In genomic region chr12:111753347-111753746, GRCm38 (mm10) we compare ENCODE assay signal across 20 mouse cellular contexts. TPM values are rescaled to one million over a fixed set of nuclear protein-coding genes. Genes with fewer than 3 reads are reported as not detected.
DNase-seq lines count a peak whose midpoint lies in the region; ATAC-seq and TF ChIP-seq lines count a peak whose summit lies in the region.
"Had no signal": no experiment of that assay in that cellular context is flagged by ENCODE, and none has a peak within 500 bp of the region (broad histone marks: within the 10 kb centered on the region; RNA-seq: fewer than 3 reads in every experiment).

No protein-coding gene starts in this region.

- peak overlapping the region; percentile 41 for H3K4me2 ChIP-seq in heart, embryonic 14.5 days (ENCODE audit: low read length)
- H3K4me2 ChIP-seq in lung, postnatal 0 days (replicated peaks; ENCODE audit: low read depth, low read length): no peak overlapping the region
- H3K4me2 ChIP-seq: embryonic facial prominence, embryonic 15.5 days; hindbrain, embryonic 15.5 days; intestine, embryonic 15.5 days; liver, embryonic 11.5 days; lung, embryonic 14.5 days; midbrain, embryonic 12.5 days; neural tube, embryonic 12.5 days had no signal

- no peak for TF ChIP-seq CTCF in gastrocnemius, adult 2 months (IDR thresholded peaks at IDR 0.05)
- no peak for TF ChIP-seq CTCF in lung, postnatal 0 days (IDR thresholded peaks at IDR 0.05)

- no peak overlapping the region for H3K9ac ChIP-seq in heart, embryonic 14.5 days (ENCODE audit: low read length)
- no peak overlapping the region for H3K9ac ChIP-seq in lung, postnatal 0 days (replicated peaks; ENCODE audit: low read depth)
- H3K9ac ChIP-seq: embryonic facial prominence, embryonic 15.5 days; hindbrain, embryonic 15.5 days; intestine, embryonic 15.5 days; lung, embryonic 14.5 days; midbrain, embryonic 12.5 days; neural tube, embryonic 12.5 days had no signal

- H3K36me3 ChIP-seq in heart, embryonic 14.5 days (ENCODE audit: control insufficient read depth, insufficient read depth, low read length): no peaks in the 10 kb centered on the region
- H3K36me3 ChIP-seq in lung, postnatal 0 days (ENCODE audit: insufficient read depth, low read length): no peaks in the 10 kb centered on the region
- H3K36me3 ChIP-seq: embryonic facial prominence, embryonic 15.5 days; hindbrain, embryonic 15.5 days; intestine, embryonic 15.5 days; midbrain, embryonic 12.5 days; neural tube, embryonic 12.5 days had no signal

- H3K4me1 ChIP-seq in heart, embryonic 14.5 days (ENCODE audit: control insufficient read depth in 2 of 2, insufficient read depth in 2 of 2, low read length in 2 of 2): peaks cover 17 to 23% of the 10 kb centered on the region in 2 experiments; a peak in 3 of 4 replicates
- H3K4me1 ChIP-seq in lung, postnatal 0 days (ENCODE audit: insufficient read depth, low read depth, low read length): peaks cover 5% of the 10 kb centered on the region; the same call in 1 of the 2 replicates

- no peak for DNase-seq in gastrocnemius, adult 2 months
- no peak for DNase-seq in gastrocnemius, postnatal 4 days (ENCODE audit: low spot score in 2 of 2)
- DNase-seq in heart, postnatal 4 days: no peak
- DNase-seq in lung, postnatal 0 days (ENCODE audit: low spot score): peak; percentile 37
- DNase-seq in lung, postnatal 14 days: no peak
- DNase-seq in thymus, postnatal 10 days (ENCODE audit: low spot score in 2 of 2): no peak
- DNase-seq: cerebellum, postnatal 10 days; kidney, adult 9 months; layer of hippocampus, postnatal 36 days; lung, embryonic 14.5 days; right cerebral cortex, adult 18-20 months; thymus, postnatal 14 days had no signal

- H3K9me3 ChIP-seq in heart, embryonic 14.5 days (ENCODE audit: control insufficient read depth, low read length): no peaks in the 10 kb centered on the region
- H3K9me3 ChIP-seq in lung, postnatal 0 days (ENCODE audit: low read length): no peaks in the 10 kb centered on the region
- H3K9me3 ChIP-seq: embryonic facial prominence, embryonic 15.5 days; G1E; hindbrain, embryonic 15.5 days; intestine, embryonic 15.5 days; midbrain, embryonic 12.5 days; neural tube, embryonic 12.5 days had no signal

- peak overlapping the region; percentile 48 for H3K27ac ChIP-seq in gastrocnemius, adult 2 months
- no peak overlapping the region for H3K27ac ChIP-seq in heart, embryonic 14.5 days (replicated peaks in 1 of 2; ENCODE audit: control insufficient read depth in 1 of 2, insufficient read depth in 1 of 2, low read depth in 2 of 2, low read length in 2 of 2)
- no peak overlapping the region for H3K27ac ChIP-seq in lung, postnatal 0 days (ENCODE audit: low read length)
- H3K27ac ChIP-seq: embryonic facial prominence, embryonic 15.5 days; hindbrain, embryonic 15.5 days; intestine, embryonic 15.5 days; midbrain, embryonic 12.5 days; neural tube, embryonic 12.5 days had no signal

- ATAC-seq in heart, embryonic 14.5 days (ENCODE audit: insufficient number of reproducible peaks, insufficient read depth, low FRiP score, low read depth): no peak
- peak; percentile 49 for ATAC-seq in lung, postnatal 0 days
- ATAC-seq: intestine, embryonic 15.5 days had no signal

- H3K4me3 ChIP-seq in gastrocnemius, adult 2 months: peak overlapping the region; percentile 43
- no peak overlapping the region for H3K4me3 ChIP-seq in heart, embryonic 14.5 days (ENCODE audit: control insufficient read depth in 1 of 2, insufficient read depth in 1 of 2, low read depth in 1 of 2, low read length in 2 of 2)
- H3K4me3 ChIP-seq in lung, postnatal 0 days (ENCODE audit: low read depth, low read length): no peak overlapping the region
- H3K4me3 ChIP-seq: embryonic facial prominence, embryonic 15.5 days; hindbrain, embryonic 15.5 days; intestine, embryonic 15.5 days; midbrain, embryonic 12.5 days; neural tube, embryonic 12.5 days had no signal

- intact Hi-C loops in gastrocnemius, adult 2 months (cut with DNase I): no loop called here

- WGBS in heart, embryonic 14.5 days: 42% methylated on average over 8 of the region's 9 CpGs
- WGBS in lung, postnatal 0 days: 32% methylated on average over 9 of the region's 9 CpGs

- no peaks in the 10 kb centered on the region for H3K27me3 ChIP-seq in heart, embryonic 14.5 days (ENCODE audit: control insufficient read depth, insufficient read depth, low read length)
- H3K27me3 ChIP-seq in lung, postnatal 0 days (replicated peaks; ENCODE audit: insufficient read depth, low read length): no peaks in the 10 kb centered on the region
- H3K27me3 ChIP-seq: embryonic facial prominence, embryonic 15.5 days; hindbrain, embryonic 15.5 days; intestine, embryonic 15.5 days; neural tube, embryonic 12.5 days had no signal

- TF ChIP-seq EP300 in lung, postnatal 0 days (IDR thresholded peaks at IDR 0.05): no peak

RNA-seq across cellular contexts. Expression of gene Klc1, which starts 5.3 kb away (rescaled TPM):
- total RNA-seq in gastrocnemius, adult 2 months (2021): 10 to 100 TPM; 61.5 to 75.9 TPM
- 100 to 1,000 TPM; 117 to 120 TPM for total RNA-seq in gastrocnemius, postnatal 4 days (2021)
- polyA plus RNA-seq in heart, embryonic 14.5 days (2014; fragmentation: Nextera tagmentation; extraction: Ambion mirVana): 98.9 and 118 TPM in 2 replicates
- total RNA-seq in heart, postnatal 4 days (2021): 100 to 1,000 TPM; 159 to 169 TPM
- 86.1 and 89.6 TPM in 2 replicates for polyA plus RNA-seq in lung, postnatal 0 days (2015; fragmentation: Nextera tagmentation; extraction: Ambion mirVana)

RNA-seq across cellular contexts. Expression of gene Apopt1, which starts 40.3 kb away (rescaled TPM):
- 10 to 100 TPM; 37.4 to 46.7 TPM for total RNA-seq in gastrocnemius, adult 2 months (2021)
- total RNA-seq in gastrocnemius, postnatal 4 days (2021): 10 to 100 TPM; 36.1 to 40.1 TPM
- polyA plus RNA-seq in heart, embryonic 14.5 days (2014; fragmentation: Nextera tagmentation; extraction: Ambion mirVana): 49.7 and 51.0 TPM in 2 replicates
- total RNA-seq in heart, postnatal 4 days (2021): 10 to 100 TPM; 40.0 to 42.1 TPM
- 42.3 and 43.1 TPM in 2 replicates for polyA plus RNA-seq in lung, postnatal 0 days (2015; fragmentation: Nextera tagmentation; extraction: Ambion mirVana)

RNA-seq across cellular contexts. Expression of gene Bag5, which starts 40.3 kb away (rescaled TPM):
- total RNA-seq in gastrocnemius, adult 2 months (2021): 10 to 100 TPM; 14.7 to 19.2 TPM
- 10 to 100 TPM; 27.5 to 32.1 TPM for total RNA-seq in gastrocnemius, postnatal 4 days (2021)
- polyA plus RNA-seq in heart, embryonic 14.5 days (2014; fragmentation: Nextera tagmentation; extraction: Ambion mirVana): 42.1 and 42.6 TPM in 2 replicates
- 10 to 100 TPM; 29.3 to 32.6 TPM for total RNA-seq in heart, postnatal 4 days (2021)
- 48.9 and 52.5 TPM in 2 replicates for polyA plus RNA-seq in lung, postnatal 0 days (2015; fragmentation: Nextera tagmentation; extraction: Ambion mirVana)
